Mouse (Mus musculus) granulocyte monocyte progenitor cell, adult 5-6 weeks (primary cell): ENCODE results near the gene Ercc6. TPM values are rescaled to one million over a fixed set of nuclear protein-coding genes. Genes with fewer than 3 reads are reported as not detected.

Experiments
- ATAC-seq: replicated peaks from 2 replicates; pipeline ENCODE4 v1.8.0; 2016; ENCODE audit warnings: mild to moderate bottlenecking, moderate TSS enrichment, inconsistent platforms; ENCODE audit not compliant: poor library complexity, severe bottlenecking
- total RNA-seq, 2 experiments: library from RNA; stranded (forward) in 1 of 2; stranded (reverse) in 1 of 2; fragments of 200-712, 200-1000 nt in 1 of 2; fragments of >200 nt in 1 of 2; fragmentation: Nextera tagmentation in 1 of 2; gene quantifications; 2 replicates each; pipeline ENCODE4 v1.2.3; 2014 to 2017

The Ercc6 gene
- total RNA-seq, 2 experiments from 2014 or later, result 26.8 to 29.3 TPM

GRCm38 (mm10) chr14:32512912-32513311, 409 bp upstream of the Ercc6 start:
- no peak for ATAC-seq

GRCm38 (mm10) chr14:32516086-32516485, 2.8 kb downstream of the Ercc6 start:
- ATAC-seq, result peak; percentile 41

GRCm38 (mm10) chr14:32518543-32518942, 5.2 kb downstream of the Ercc6 start:
- ATAC-seq, result no peak

- ATAC-seq, result no peak
Measured at GRCm38 (mm10) chr14:32520400-32520926, 7.1 kb downstream of the Ercc6 start.

- no peak for ATAC-seq
Measured at GRCm38 (mm10) chr14:32522336-32522735, 9.0 kb downstream of the Ercc6 start.

- ATAC-seq, result no peak
Measured at GRCm38 (mm10) chr14:32524071-32524470, 10.8 kb downstream of the Ercc6 start.

- ATAC-seq, result no peak
Measured at GRCm38 (mm10) chr14:32525996-32526705, 12.8 kb downstream of the Ercc6 start.

- no peak for ATAC-seq
Measured at GRCm38 (mm10) chr14:32527211-32527610, 13.9 kb downstream of the Ercc6 start.

- ATAC-seq, result no peak
Measured at GRCm38 (mm10) chr14:32529036-32529435, 15.7 kb downstream of the Ercc6 start.

- ATAC-seq, result peak; percentile 70
Measured at GRCm38 (mm10) chr14:32530896-32531295, 17.6 kb downstream of the Ercc6 start.

- no peak for ATAC-seq
Measured at GRCm38 (mm10) chr14:32531371-32531770, 18.1 kb downstream of the Ercc6 start.

- no peak for ATAC-seq
Measured at GRCm38 (mm10) chr14:32532381-32533147, 19.2 kb downstream of the Ercc6 start.

GRCm38 (mm10) chr14:32533148-32533520, 19.8 kb downstream of the Ercc6 start:
- no peak for ATAC-seq

- ATAC-seq, result no peak
Measured at GRCm38 (mm10) chr14:32533656-32534055, 20.3 kb downstream of the Ercc6 start.

GRCm38 (mm10) chr14:32534137-32534536, 20.8 kb downstream of the Ercc6 start:
- ATAC-seq, result no peak

GRCm38 (mm10) chr14:32536763-32537162, 23.4 kb downstream of the Ercc6 start:
- no peak for ATAC-seq

GRCm38 (mm10) chr14:32538115-32538514, 24.8 kb downstream of the Ercc6 start:
- ATAC-seq, result no peak

- no peak for ATAC-seq
Measured at GRCm38 (mm10) chr14:32543075-32543474, 29.8 kb downstream of the Ercc6 start.

- ATAC-seq, result no peak
Measured at GRCm38 (mm10) chr14:32546676-32547075, 33.4 kb downstream of the Ercc6 start.

GRCm38 (mm10) chr14:32551854-32552253, 38.5 kb downstream of the Ercc6 start:
- ATAC-seq, result no peak

GRCm38 (mm10) chr14:32553198-32553903, 40.0 kb downstream of the Ercc6 start:
- no peak for ATAC-seq
